Mouse (Mus musculus) layer of hippocampus, adult 11-12 months (tissue): ENCODE data around the gene Gsx2.

Source experiments
- DNase-seq: peaks from one replicate; pipeline ENCODE4 v3.0.0; 2022; ENCODE audit warnings: low spot score

Gsx2 gene

DNA sequence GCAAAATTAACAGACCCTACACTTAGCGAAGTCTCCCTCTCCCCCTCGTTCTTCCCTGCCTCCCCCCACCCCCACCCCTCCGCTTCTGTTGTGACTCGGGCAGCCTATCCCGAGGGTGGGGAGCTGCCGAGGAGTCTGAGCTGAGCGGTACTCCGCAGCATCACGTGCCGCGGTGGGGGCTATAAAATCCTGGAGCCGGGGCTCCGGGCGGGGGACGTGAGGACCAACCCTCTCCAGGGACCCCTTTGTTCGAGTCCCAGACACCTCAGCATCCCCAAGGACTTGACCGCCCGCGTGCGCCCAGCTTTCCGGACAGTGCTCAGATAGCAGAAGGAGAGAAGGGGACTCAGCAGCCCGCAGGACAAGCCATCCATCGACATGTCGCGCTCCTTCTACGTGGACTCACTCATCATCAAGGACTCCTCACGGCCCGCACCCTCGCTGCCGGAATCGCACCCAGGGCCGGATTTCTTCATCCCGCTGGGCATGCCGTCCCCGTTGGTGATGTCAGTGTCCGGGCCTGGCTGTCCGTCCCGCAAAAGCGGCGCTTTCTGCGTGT, at the start of gene Gsx2:
TSS of gene Gsx2 (plus strand) at position 219 of the 559 bp plus-strand sequence.
- no peak for DNase-seq

DNA sequence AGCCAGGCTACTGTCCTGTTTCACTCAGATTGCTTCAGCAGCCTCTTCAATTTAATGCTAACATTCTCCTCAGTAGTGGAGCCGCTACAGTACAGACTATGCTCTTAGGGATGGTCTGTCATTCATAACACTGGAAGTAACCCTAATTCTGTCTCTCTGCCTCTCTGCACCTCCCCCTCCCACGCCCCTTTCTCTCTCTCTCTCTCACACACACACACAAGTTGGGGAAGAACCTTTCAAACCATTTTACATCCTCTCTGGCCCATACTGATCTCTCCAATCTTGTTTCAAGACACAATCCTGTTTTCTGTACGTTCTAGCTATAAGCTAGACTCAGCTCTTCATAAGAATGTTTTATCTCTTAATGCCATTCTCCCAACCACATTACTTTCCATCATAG, 39.9 kb upstream of the Gsx2 start:
- DNase-seq: no peak

DNA sequence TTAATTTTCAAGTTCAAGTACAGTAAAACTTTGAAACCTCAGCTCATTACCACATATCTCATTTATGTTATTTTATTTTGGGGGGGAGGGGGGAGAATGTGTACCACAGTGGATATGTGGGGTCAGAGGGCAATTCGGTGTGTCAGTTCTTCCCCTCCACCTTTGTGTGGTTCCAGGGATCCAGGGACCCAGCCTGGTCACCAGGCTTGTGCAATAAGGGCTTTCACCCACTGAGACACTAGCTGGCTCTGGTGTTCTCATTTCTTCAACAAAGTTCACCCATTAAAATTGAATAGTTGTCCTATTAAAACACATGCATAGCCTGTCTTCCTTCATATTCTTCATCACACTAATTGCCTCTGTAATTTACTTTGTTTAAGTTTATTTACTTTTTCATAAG, 36.1 kb upstream of the Gsx2 start:
- no peak for DNase-seq

DNA sequence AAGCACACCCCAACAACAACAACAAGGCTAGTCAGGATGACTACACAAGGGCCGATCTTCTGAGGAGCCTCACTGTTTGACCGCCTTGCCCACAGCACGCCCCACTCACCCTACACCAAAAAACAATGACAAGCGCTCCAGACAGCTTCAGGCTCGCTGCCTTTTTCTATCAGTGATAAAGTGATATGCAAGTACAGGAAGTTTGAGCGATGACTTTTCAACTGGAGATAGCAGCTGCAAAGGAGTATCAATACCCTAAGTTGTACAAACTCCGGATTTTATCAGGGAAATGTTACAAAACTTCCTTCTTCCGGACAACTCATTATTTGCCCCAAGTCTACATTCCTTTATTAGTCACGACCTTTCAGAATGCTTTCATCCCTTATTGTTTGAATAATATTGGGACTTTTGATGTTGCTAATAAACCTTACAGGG, 32.4 kb upstream of the Gsx2 start:
- no peak for DNase-seq

DNA sequence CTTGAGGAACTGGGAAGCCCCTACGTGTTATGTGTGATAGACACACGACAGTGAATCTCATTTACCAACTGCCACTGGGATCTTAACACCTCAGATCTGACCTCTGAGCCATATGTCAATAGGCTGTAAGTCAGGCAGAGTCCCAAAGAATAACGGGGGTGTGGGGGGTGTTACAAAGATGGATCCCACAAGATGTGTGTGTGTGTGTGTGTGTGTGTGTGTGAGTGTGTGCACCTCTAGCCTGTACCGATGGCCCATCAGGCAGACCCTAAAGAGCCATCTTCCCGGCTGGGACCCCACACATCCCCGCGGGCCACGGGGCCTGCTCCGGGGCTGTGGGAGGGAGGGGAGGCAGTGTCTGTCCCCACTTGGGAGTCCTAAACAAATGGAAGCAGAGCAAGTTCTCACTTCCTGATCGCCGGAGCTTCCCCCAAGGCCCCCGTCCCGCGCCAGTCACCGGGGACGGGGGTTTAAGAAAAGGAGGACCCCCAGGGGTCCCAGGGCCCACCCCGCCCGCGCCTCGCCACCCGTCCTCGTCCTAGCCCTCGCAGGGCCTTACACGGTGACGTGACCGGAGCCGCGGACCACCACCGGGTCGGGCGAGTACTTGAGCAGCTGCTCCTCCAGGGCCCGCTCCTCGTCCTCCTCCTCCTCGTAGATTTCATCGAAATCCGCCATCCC, 31.6 kb upstream of the Gsx2 start:
- DNase-seq: peak; percentile 15

DNA sequence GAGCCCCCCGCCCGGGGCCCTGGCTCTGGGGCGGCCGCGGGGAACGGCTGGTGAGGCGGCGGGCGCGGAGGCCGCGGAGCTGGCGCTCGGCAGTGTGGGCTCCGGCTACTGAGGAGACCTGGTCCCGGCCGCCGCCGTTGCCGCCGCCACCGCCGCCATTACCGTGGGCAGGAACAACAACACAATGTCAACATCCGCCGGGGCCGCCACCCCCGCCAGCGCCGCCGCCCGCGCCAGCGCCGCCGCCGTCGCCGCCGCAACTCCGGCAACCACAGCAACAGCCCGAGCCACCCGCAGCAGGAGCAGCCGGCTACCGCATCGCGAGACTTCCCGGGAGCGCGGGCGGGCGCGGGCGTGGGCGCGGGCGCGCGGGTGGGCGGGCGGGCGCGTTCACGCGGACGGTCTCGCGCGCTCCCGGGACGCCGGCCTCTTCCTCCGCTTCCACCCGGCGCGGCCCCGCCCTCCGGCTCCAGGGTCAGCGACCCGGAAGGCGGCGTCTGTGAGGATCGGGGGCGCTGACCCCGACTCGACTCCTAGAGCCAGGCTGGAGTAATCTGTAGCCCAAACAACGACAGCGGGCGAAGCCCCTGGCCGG, 31.0 kb upstream of the Gsx2 start, which contains the start of gene Chic2:
TSS of gene Chic2 (minus strand) at position 465 of the 595 bp plus-strand sequence.
- DNase-seq: peak; percentile 82

DNA sequence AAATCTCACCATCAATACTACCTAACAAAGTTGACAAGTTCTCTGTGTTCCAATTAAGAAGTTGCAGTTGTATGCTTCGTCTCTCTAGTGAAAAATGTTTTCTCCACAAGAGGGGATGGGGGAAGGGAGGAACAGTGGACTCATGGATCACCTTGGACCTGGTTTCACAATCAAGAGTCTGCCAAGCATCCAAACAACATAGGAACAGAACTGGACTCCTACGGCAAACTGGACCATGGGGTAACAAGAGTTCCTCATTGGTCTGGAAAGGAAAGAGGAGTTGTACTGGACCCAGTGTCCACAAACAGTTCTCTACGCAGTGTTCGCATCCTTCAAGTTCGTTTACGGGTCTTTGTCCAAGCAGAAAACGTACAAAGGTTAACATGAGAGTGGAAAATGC, 30.0 kb upstream of the Gsx2 start:
- no peak for DNase-seq

DNA sequence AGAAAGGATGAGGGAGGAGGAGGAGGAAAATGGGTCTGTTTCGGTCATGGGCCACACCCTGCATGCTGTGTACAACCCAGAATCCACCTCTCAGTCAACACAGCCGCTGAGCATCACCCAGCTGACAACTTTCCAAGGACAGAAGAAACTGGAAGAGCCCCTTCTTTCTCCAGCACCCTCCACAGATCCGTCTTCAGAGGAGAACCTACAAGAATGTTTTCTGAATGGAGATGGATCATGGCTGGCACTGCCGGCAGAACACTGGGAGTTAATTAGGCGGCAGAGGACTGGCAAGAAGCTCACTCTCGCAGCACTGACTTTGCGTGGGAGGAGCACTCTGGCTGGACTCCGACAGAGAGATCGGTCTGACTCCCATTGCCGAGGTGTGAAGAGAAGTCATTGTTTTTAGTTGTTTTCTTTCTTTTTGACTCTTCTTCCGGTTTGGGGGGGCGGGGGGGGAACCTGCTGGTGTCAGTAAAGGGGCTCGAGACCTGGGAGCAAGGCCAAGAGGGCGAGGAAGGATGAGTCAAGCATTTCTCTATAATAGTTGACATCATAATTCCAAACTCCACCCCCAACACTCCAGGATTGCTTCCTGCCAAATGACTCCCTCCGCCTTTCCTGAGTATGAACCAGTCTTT, 28.6 kb upstream of the Gsx2 start:
- DNase-seq: peak; percentile 31

DNA sequence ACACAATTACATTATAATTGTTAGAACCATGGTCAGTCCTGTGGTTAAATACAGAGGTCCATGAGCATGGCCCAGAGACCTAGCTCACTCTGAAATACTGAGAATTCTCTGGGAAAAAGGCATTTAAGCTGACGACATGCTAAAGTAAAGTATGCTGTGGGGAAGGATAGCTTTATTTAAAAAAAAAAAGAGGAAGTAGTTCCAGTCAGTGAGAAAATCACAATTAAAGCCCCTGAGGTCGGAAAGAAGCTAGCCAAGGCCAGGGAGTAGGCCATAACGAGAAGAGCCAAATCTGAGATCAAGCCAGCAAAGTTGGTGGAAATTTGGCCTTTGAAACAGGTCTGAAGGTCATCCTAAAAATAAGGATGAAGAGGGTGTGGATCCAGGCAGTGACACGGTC, 24.3 kb upstream of the Gsx2 start:
- no peak for DNase-seq

DNA sequence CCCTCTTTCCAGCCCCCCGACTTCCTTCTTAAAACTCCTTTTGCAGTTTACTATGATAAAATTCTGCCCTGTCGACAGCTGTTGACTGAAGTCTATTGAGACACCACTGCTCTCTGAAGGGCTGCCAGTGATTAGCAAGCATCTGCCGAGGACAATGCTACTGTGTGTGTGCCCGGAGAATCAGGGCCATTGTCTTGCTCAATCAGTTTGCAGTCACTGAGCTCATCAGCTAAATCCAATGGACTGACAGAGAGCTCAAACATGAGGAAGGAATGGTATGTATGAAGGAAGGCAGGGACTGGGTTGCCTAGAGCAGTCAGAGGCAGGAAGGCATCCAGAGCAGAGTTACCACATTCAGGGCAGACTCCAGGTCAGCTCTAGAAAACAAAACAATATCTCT, 12.2 kb upstream of the Gsx2 start:
- DNase-seq: no peak

DNA sequence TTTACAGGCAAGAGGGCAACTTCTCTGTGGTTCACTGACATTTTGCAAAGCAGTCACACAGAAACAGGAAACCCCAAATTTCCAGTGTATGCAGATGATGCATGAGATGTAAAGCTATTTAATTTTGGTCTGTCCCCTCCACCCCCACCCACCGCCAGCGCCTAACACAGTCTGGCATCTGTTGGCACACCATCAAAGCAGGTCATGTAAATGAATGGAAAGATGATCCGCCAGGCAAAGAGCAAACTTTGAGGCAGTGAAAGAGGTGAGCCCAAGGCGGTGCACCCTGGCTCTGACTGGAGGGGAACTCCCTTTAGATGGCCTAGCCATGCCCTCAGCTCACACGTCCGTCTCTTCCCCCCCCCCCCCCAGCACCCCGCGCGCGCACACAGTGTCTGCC, 8.7 kb upstream of the Gsx2 start:
- DNase-seq: no peak

DNA sequence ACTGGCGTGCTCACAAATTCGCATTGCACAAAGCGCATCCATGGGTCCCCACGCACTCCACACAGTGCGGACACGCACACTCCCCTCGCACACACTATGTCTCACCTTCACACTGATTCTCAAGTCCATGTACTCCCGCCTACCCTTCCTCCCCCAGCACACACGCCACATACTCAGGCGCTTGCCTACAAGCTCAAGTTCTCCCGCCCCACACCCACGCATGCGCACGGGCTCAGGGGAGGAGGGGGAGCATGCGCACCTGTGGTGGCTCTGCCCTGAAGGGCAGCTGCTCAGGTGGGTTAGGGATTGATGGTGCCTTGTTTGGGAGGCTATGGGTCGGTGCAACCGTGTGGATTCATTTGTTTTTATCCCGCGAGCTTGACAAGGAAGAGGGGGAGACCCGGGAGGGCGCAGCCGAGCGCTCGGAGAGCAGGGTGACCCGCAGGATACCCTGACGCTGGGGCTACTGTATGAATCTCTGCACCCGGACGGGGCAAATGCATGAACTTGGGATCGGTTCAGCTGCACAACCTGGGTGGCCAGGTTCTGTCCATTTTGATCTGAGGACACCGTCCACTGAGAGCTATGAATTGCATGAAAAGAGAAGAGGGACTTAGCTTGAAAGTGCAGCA, 8.2 kb upstream of the Gsx2 start:
- no peak for DNase-seq

DNA sequence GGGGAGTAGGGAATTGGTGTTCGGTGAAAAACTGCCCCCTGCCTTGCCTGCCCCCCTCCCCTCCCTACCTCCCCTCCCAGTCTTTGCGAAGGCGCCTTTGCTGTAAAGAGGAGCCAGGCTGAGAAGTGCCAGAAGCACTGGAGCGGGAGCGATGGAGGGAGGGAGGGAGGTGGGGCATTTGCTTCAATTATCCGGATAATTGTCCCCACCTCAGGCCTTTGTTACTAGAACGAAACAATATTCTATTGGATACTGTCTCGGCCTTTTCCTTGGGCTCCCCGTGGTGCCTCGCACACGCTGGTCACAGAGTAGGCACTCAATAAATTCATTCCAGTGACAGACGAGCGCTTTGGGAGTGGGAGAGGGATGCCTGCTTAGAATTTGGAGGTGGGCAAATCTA, 5.3 kb upstream of the Gsx2 start:
- no peak for DNase-seq

DNA sequence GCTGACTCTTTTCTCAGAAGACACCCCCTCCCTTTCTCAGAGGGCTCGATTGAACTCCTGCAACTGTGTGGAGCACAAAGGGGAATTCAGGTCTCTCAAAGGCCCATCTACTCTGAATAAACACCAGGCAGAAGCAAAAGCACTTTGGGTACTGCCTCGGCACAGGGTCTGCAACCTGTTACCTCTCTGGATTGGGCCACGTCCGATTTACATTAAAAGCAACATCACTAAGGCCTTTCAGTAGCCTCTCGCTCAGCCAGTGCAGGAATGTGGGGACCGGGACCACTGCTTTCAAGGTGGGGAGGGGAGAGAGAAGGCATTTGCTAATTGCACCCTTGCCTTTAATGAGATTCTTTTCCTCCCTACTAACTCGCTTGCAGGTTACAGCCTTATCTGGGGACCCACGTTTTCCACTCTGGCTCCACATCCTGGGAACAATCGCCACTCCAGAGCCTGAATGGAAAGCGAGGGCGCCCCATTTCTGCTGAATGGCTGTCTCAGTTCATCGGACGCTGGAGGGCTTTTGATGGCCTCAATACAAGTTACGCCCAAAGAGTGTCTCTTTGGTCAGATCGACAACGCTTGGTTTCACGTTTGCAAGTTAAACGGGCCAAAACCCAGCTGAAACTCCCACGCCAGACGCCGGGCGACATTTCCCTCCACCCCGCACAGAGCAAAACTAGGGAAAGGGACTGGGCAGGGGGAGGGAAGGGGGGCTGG, 4.6 kb upstream of the Gsx2 start:
- no peak for DNase-seq

DNA sequence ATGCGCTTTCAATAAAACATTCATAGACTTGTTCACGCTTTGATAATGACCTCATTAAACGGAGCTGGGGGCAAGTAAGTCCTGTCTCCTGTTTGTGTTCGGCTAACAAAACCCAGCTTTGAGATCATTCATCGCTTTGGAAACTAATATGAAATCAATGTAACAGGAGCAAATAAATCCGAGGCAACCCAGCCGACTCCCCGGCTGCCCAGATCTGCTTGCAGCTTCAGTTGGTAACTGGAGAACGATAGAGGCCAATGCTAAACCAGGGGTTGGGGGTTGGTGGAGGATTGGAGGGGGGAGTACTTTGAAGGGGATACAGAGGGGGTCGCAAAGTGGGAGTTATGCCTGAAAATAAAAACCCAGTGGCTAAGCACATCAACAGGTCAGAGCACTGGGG, 3.5 kb upstream of the Gsx2 start:
- no peak for DNase-seq

DNA sequence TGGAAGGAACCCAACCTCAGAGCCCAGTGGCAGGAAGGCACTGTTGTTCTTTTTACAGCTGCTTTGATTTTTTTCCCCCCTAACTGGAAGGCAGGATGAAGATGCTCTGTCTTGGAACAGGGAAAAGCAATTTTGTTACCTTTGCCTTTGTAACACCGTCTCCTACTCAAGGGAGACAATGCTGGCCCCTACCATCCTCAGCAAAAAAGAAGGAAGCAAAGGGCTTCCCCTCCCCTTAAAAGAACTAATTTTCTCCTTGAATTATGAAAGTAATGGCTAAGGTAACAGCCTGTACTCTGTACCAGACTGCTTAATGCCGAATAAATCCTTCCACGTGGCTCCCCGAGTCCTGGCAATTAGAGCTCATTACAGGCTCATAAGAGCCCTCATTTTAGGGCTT, 2.9 kb upstream of the Gsx2 start:
- DNase-seq: no peak

DNA sequence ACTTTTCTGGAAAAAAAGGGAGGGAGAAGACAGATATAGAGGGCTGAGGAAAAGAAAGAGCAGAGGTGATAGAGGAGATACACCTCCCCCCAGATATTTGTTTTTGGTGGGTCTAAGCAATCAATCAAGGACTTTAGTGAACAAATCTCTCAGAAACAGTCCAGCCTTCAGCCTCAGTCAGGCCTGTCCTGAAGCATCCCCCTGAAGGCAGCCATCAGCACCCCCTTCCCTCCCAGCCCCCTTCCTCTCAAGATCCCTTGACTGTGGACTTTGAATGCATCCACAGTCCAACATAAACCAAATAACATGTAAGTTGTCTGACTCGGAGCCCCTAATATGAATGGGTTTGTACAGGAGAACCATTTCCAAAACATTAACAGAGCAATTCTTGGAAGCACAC, 2.2 kb upstream of the Gsx2 start:
- DNase-seq: no peak

DNA sequence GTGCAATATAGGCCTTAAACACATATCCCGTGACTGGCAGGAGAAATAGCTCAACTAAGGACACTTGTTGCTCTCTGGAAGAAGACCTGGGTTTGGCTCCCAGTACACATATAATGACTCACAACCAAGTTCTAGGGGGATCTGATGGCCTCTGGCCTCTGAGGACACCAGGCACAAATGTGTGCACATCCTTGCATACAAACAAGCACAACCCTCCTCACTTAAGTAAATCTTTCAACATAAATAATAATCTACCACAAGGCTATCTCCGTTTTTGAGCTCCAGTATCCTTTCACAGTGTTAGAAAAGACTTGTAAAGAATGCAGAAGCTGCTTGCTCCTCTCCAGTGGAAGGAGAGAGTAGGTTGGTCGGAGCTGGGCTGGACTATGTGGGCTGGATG, 1.7 kb upstream of the Gsx2 start:
- DNase-seq: no peak

DNA sequence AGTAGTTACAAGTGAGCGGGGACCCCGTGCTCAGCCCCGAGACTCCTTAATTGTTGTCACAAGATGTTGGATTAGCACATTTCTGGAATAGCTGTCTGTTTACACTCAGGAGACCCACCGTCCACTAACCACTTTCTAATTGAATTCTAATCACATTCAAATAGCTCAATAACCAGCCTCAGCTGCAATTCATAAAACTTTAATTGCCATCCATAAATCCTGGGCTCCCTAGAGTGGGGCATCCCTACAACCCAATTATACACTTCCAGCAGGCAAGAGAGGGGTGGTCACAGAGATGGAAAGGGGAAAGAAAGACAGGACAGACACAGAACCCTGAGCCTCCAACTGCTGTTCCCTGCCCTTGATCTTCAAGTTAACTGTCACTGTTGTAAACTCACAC, 1.3 kb upstream of the Gsx2 start:
- DNase-seq: no peak

DNA sequence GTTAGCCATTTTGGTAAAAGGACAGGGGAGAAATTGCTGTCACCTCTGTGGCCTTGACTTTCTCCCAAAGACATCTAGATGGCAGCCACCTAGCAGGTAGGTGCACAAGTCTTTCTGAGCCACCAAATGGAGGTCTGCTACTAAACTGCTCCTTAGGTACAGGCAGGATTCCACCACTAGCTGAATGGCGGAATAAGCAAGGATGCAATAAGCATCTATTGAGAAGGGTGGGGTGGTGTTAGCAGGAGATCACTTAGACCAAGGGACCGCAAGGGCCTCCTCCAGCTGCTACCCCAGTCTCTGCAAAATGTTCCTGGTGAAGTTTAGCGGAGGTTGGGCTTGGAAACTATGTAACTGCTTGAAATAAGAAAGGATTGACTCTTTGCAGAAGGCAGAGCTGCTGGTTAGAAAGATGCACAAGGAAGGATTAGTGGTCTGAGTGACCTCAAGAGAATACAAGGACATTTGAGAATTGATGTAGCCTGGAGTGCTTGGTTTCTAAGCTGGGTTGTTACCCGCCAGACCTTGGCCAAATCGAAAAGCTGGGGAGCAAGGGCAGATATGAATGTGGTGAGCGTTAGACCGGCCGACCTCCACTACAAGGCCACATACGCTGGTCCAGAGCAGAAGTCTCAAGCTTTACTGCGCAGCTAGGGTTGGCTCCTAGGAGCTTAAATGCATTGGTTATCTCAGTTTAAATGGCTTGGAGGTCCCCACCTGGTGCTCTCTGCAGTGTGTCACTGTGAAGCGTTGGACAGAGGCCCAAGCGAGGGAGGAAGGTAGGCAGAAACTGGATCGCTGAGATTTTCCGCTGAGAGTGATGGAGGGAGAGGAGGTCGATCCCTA, 641 bp upstream of the Gsx2 start:
- no peak for DNase-seq
